Mouse (Mus musculus): ENCODE data around the gene Tmem9. TPM values are rescaled to one million over a fixed set of nuclear protein-coding genes. Genes with fewer than 3 reads are reported as not detected.

Tmem9 gene
- 58.8 and 60.9 TPM in 2 replicates for polyA plus RNA-seq (2014; fragmentation: Nextera tagmentation; extraction: Ambion mirVana)

- Histone ChIP-seq H3K4me3 (ENCODE audit: low read depth, low read length) (peak within 1 kb of the TSS; percentile 47), H3K9ac (ENCODE audit: low read length) (peak within 1 kb of the TSS; percentile 45), H3K4me1 (ENCODE audit: control insufficient read depth, insufficient read depth, low read length) (peaks cover 5% of the 10 kb centered on the region; the same call in 1 of the 2 replicates), H3K27me3 (ENCODE audit: control insufficient read depth, insufficient read depth, low read length) (peaks cover 6% of the 10 kb centered on the region), H3K4me2 (peak within 1 kb of the TSS; percentile 82), H3K36me3 (ENCODE audit: control insufficient read depth, insufficient read depth, low read length) (no peaks in the 10 kb centered on the region), H3K27ac (ENCODE audit: low read depth, low read length) (no peak within 1 kb of the TSS), H3K9me3 (ENCODE audit: control insufficient read depth, low read length) (no peaks in the 10 kb centered on the region)
- WGBS, result 2% methylated on average over 37 of the region's 37 CpGs
- ATAC-seq (ENCODE audit: low FRiP score), result peak; percentile 94
- peak; percentile 93 for DNase-seq (ENCODE audit: low spot score, missing footprints)
These were observed at the start of gene Tmem9 for GRCm38 (mm10) chr1:136007211-136008158. TSS of gene Tmem9 (plus strand) at chr1:136008150.

GRCm38 (mm10) chr1:135958483-135958882 is 49.5 kb upstream of the Tmem9 start:
- Histone ChIP-seq H3K9me3 (ENCODE audit: control insufficient read depth, low read length) (no peaks in the 10 kb centered on the region), H3K36me3 (ENCODE audit: control insufficient read depth, insufficient read depth, low read length) (no peaks in the 10 kb centered on the region), H3K27ac (ENCODE audit: low read depth, low read length) (no peak overlapping the region), H3K9ac (ENCODE audit: low read length) (no peak overlapping the region), H3K27me3 (ENCODE audit: control insufficient read depth, insufficient read depth, low read length) (no peaks in the 10 kb centered on the region), H3K4me1 (ENCODE audit: control insufficient read depth, insufficient read depth, low read length) (no peaks in the 10 kb centered on the region), H3K4me3 (ENCODE audit: low read depth, low read length) (no peak overlapping the region), H3K4me2 (no peak overlapping the region)
- ATAC-seq (ENCODE audit: low FRiP score) (peak; percentile 16; the same call in 1 of the 2 replicates), DNase-seq (ENCODE audit: low spot score, missing footprints) (peak; percentile 91)
- 56% methylated on average over 4 of the region's 4 CpGs for WGBS

- WGBS, result 81% methylated on average over 5 of the region's 5 CpGs
- no peaks in the 10 kb centered on the region for H3K4me1 ChIP-seq (ENCODE audit: control insufficient read depth, insufficient read depth, low read length)
- no peak overlapping the region for H3K27ac ChIP-seq (ENCODE audit: low read depth, low read length)
- no peaks in the 10 kb centered on the region for H3K9me3 ChIP-seq (ENCODE audit: control insufficient read depth, low read length)
- H3K4me3 ChIP-seq (ENCODE audit: low read depth, low read length), result no peak overlapping the region
- no peak overlapping the region for H3K9ac ChIP-seq (ENCODE audit: low read length)
- H3K27me3 ChIP-seq (ENCODE audit: control insufficient read depth, insufficient read depth, low read length), result no peaks in the 10 kb centered on the region
- H3K36me3 ChIP-seq (ENCODE audit: control insufficient read depth, insufficient read depth, low read length), result no peaks in the 10 kb centered on the region
- DNase-seq (ENCODE audit: low spot score, missing footprints) (no peak), ATAC-seq (ENCODE audit: low FRiP score) (no peak)
- no peak overlapping the region for H3K4me2 ChIP-seq
These were observed 44.8 kb upstream of the Tmem9 start for GRCm38 (mm10) chr1:135963177-135963576.

- H3K4me3 ChIP-seq (ENCODE audit: low read depth, low read length), result no peak overlapping the region
- no peaks in the 10 kb centered on the region for H3K4me1 ChIP-seq (ENCODE audit: control insufficient read depth, insufficient read depth, low read length)
- H3K9me3 ChIP-seq (ENCODE audit: control insufficient read depth, low read length), result no peaks in the 10 kb centered on the region
- H3K36me3 ChIP-seq (ENCODE audit: control insufficient read depth, insufficient read depth, low read length), result no peaks in the 10 kb centered on the region
- H3K27ac ChIP-seq (ENCODE audit: low read depth, low read length), result no peak overlapping the region
- ATAC-seq (ENCODE audit: low FRiP score), result no peak
- H3K27me3 ChIP-seq (ENCODE audit: control insufficient read depth, insufficient read depth, low read length), result no peaks in the 10 kb centered on the region
- WGBS, result 67% methylated on average over 11 of the region's 11 CpGs
- H3K4me2 ChIP-seq, result no peak overlapping the region
- DNase-seq (ENCODE audit: low spot score, missing footprints), result peak; percentile 62
- H3K9ac ChIP-seq (ENCODE audit: low read length), result no peak overlapping the region
These were observed 43.4 kb upstream of the Tmem9 start for GRCm38 (mm10) chr1:135964561-135964960.

- H3K27ac ChIP-seq (ENCODE audit: low read depth, low read length), result no peak overlapping the region
- ATAC-seq (ENCODE audit: low FRiP score), result no peak
- no peaks in the 10 kb centered on the region for H3K9me3 ChIP-seq (ENCODE audit: control insufficient read depth, low read length)
- H3K4me2 ChIP-seq, result no peak overlapping the region
- no peaks in the 10 kb centered on the region for H3K27me3 ChIP-seq (ENCODE audit: control insufficient read depth, insufficient read depth, low read length)
- WGBS, result 76% methylated on average over 4 of the region's 4 CpGs
- no peaks in the 10 kb centered on the region for H3K4me1 ChIP-seq (ENCODE audit: control insufficient read depth, insufficient read depth, low read length)
- no peak overlapping the region for H3K9ac ChIP-seq (ENCODE audit: low read length)
- no peak overlapping the region for H3K4me3 ChIP-seq (ENCODE audit: low read depth, low read length)
- H3K36me3 ChIP-seq (ENCODE audit: control insufficient read depth, insufficient read depth, low read length), result no peaks in the 10 kb centered on the region
- DNase-seq (ENCODE audit: low spot score, missing footprints), result peak; percentile 61
These were observed 40.2 kb upstream of the Tmem9 start for GRCm38 (mm10) chr1:135967739-135968138.

GRCm38 (mm10) chr1:135970486-135970885 is 37.5 kb upstream of the Tmem9 start:
- H3K36me3 ChIP-seq (ENCODE audit: control insufficient read depth, insufficient read depth, low read length), result no peaks in the 10 kb centered on the region
- no peaks in the 10 kb centered on the region for H3K9me3 ChIP-seq (ENCODE audit: control insufficient read depth, low read length)
- no peak for DNase-seq (ENCODE audit: low spot score, missing footprints)
- H3K4me2 ChIP-seq, result no peak overlapping the region
- H3K4me1 ChIP-seq (ENCODE audit: control insufficient read depth, insufficient read depth, low read length), result no peaks in the 10 kb centered on the region
- no peak for ATAC-seq (ENCODE audit: low FRiP score)
- H3K9ac ChIP-seq (ENCODE audit: low read length), result no peak overlapping the region
- H3K27ac ChIP-seq (ENCODE audit: low read depth, low read length), result no peak overlapping the region
- no peak overlapping the region for H3K4me3 ChIP-seq (ENCODE audit: low read depth, low read length)
- H3K27me3 ChIP-seq (ENCODE audit: control insufficient read depth, insufficient read depth, low read length), result no peaks in the 10 kb centered on the region
- WGBS, result 60% methylated on average over 2 of the region's 2 CpGs

- Histone ChIP-seq H3K4me1 (ENCODE audit: control insufficient read depth, insufficient read depth, low read length) (no peaks in the 10 kb centered on the region), H3K27ac (ENCODE audit: low read depth, low read length) (no peak overlapping the region), H3K9ac (ENCODE audit: low read length) (no peak overlapping the region), H3K36me3 (ENCODE audit: control insufficient read depth, insufficient read depth, low read length) (no peaks in the 10 kb centered on the region), H3K27me3 (ENCODE audit: control insufficient read depth, insufficient read depth, low read length) (no peaks in the 10 kb centered on the region), H3K9me3 (ENCODE audit: control insufficient read depth, low read length) (no peaks in the 10 kb centered on the region), H3K4me2 (no peak overlapping the region), H3K4me3 (ENCODE audit: low read depth, low read length) (no peak overlapping the region)
- WGBS, result 95% methylated on average over 3 of the region's 3 CpGs
- no peak for DNase-seq (ENCODE audit: low spot score, missing footprints)
- ATAC-seq (ENCODE audit: low FRiP score), result no peak
These were observed 35.4 kb upstream of the Tmem9 start for GRCm38 (mm10) chr1:135972576-135972975.

GRCm38 (mm10) chr1:135984105-135984504 is 23.8 kb upstream of the Tmem9 start:
- Histone ChIP-seq H3K4me1 (ENCODE audit: control insufficient read depth, insufficient read depth, low read length) (no peaks in the 10 kb centered on the region), H3K4me3 (ENCODE audit: low read depth, low read length) (no peak overlapping the region), H3K9me3 (ENCODE audit: control insufficient read depth, low read length) (no peaks in the 10 kb centered on the region), H3K9ac (ENCODE audit: low read length) (no peak overlapping the region), H3K27ac (ENCODE audit: low read depth, low read length) (no peak overlapping the region), H3K36me3 (ENCODE audit: control insufficient read depth, insufficient read depth, low read length) (no peaks in the 10 kb centered on the region), H3K27me3 (ENCODE audit: control insufficient read depth, insufficient read depth, low read length) (no peaks in the 10 kb centered on the region), H3K4me2 (no peak overlapping the region)
- DNase-seq (ENCODE audit: low spot score, missing footprints), result no peak
- 57% methylated on average over 5 of the region's 5 CpGs for WGBS
- ATAC-seq (ENCODE audit: low FRiP score), result no peak

- H3K27ac ChIP-seq (ENCODE audit: low read depth, low read length), result no peak overlapping the region
- H3K36me3 ChIP-seq (ENCODE audit: control insufficient read depth, insufficient read depth, low read length), result no peaks in the 10 kb centered on the region
- H3K9me3 ChIP-seq (ENCODE audit: control insufficient read depth, low read length), result no peaks in the 10 kb centered on the region
- ATAC-seq (ENCODE audit: low FRiP score) (no peak), DNase-seq (ENCODE audit: low spot score, missing footprints) (no peak)
- H3K4me1 ChIP-seq (ENCODE audit: control insufficient read depth, insufficient read depth, low read length), result no peaks in the 10 kb centered on the region
- no peak overlapping the region for H3K4me3 ChIP-seq (ENCODE audit: low read depth, low read length)
- H3K27me3 ChIP-seq (ENCODE audit: control insufficient read depth, insufficient read depth, low read length), result no peaks in the 10 kb centered on the region
- no peak overlapping the region for H3K4me2 ChIP-seq
- no peak overlapping the region for H3K9ac ChIP-seq (ENCODE audit: low read length)
These were observed 18.1 kb upstream of the Tmem9 start for GRCm38 (mm10) chr1:135989876-135990275.

All from midbrain, embryonic 11.5 days (tissue).